Mouse (Mus musculus) spleen, postnatal 10 days (tissue): ENCODE data around the gene Emcn.

Experiments
- DNase-seq, 2 experiments: peaks; one replicate each; pipeline ENCODE4 v3.0.0; 2021 to 2022; ENCODE audit warnings: low spot score in 2 of 2

Emcn gene

GRCm38 (mm10) chr3:137395588-137395987 lies 54.7 kb downstream of the Emcn start:
- no peak for DNase-seq

GRCm38 (mm10) chr3:137415451-137416086 lies 74.7 kb downstream of the Emcn start:
- no peak for DNase-seq

- no peak for DNase-seq
These were observed 77.8 kb downstream of the Emcn start for GRCm38 (mm10) chr3:137418636-137419035.

- no peak for DNase-seq
These were observed 88.6 kb downstream of the Emcn start for GRCm38 (mm10) chr3:137429516-137429915.

GRCm38 (mm10) chr3:137464902-137465629 lies 124.2 kb downstream of the Emcn start:
- DNase-seq = no peak

- no peak for DNase-seq
These were observed 125.1 kb downstream of the Emcn start for GRCm38 (mm10) chr3:137465953-137466352.

GRCm38 (mm10) chr3:137466766-137467165 lies 125.9 kb downstream of the Emcn start:
- DNase-seq = no peak

- DNase-seq = no peak
These were observed 126.5 kb downstream of the Emcn start for GRCm38 (mm10) chr3:137467386-137467785.

GRCm38 (mm10) chr3:137472145-137472544 lies 131.3 kb downstream of the Emcn start:
- no peak for DNase-seq

- DNase-seq = no peak
These were observed 139.0 kb downstream of the Emcn start for GRCm38 (mm10) chr3:137479761-137480339.

GRCm38 (mm10) chr3:137481157-137481556 lies 140.3 kb downstream of the Emcn start:
- no peak for DNase-seq
